Mouse (Mus musculus) c-Kit-positive CD71-positive TER-119-positive erythroid progenitor cells, embryonic 14.5 days (primary cell): ENCODE measurements around the gene Dhx58.
"Not testable (repeated sequence)": the region's sequence is repeated elsewhere in the genome, so short reads cannot be mapped to it uniquely, and the experiment has no call there.

Experiments
- DNase-seq: peaks from one replicate; pipeline ENCODE4 v3.0.0-alpha.2; 2013; ENCODE audit warnings: low spot score

Gene Dhx58

DNA sequence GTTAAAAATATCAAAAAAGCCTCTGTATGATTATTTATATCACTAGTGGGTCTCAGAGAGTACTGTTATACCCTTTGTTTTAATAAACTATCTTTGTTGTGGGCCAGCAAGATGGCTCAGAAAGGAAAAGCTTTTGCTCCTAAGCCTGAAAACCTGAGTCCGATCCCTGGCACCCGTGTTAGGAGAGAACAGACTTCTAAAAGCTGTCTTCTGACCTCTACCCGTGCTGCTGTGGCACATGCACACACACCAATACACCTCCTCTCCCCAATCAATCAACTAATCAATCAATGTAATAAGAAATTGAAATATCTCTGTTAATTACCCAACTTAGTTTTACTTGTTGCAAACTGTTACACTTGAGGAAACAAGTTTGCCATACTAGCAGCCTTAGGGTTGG is 3.4 kb downstream of the Dhx58 start:
- DNase-seq, result no peak

GRCm38 (mm10) chr11:100697921-100698320 is 6.2 kb downstream of the Dhx58 start:
- no peak for DNase-seq

GRCm38 (mm10) chr11:100694926-100695325 is 9.1 kb downstream of the Dhx58 start:
- DNase-seq, result peak; percentile 59

DNA sequence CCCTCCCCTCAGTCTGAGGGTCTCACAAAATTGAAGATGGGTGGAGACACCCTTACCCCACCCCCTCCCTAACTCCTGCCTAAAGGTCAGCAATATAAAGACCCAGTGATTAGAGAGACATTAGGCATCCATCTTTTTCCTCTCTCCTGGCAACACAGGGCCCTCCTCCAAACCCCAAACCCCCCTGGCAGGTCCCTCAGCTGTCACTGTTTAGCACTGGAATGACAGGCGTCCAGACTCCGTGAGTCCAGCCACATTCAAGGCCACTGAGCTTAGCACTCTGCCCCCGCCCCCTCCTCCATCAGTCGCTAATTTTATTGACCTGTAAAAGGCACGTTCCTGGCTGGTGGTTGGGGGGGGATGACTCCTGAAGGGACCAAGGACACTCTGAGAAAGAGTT is 10.9 kb downstream of the Dhx58 start:
- no peak for DNase-seq

GRCm38 (mm10) chr11:100692164-100692616 is 11.9 kb downstream of the Dhx58 start, which contains the start of gene Zfp385c:
TSS of gene Zfp385c (minus strand) at chr11:100692455.
- no peak for DNase-seq

GRCm38 (mm10) chr11:100690389-100690788 is 13.7 kb downstream of the Dhx58 start:
- no peak for DNase-seq

DNA sequence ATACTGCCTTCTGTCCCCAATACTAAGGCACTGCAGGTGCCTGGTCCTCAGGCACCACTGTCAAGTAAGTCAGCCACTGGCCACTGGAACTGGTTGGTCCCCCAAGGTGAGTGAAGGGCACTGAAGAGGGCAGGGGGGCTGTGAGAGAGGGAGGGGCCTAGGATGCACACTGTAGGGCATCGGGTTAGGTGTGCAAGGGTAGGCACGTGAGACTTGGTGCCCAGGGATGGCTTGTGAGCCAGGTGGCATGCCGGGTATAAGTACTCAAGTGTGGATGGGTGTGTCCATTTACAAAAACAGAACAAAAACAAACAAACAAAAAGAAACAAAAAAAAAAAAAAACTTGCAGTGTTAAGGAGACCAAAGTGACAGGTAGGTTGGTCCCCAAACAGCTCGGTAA is 15.6 kb downstream of the Dhx58 start:
- no peak for DNase-seq

- no peak for DNase-seq
Observed at GRCm38 (mm10) chr11:100687265-100687664, 16.8 kb downstream of the Dhx58 start.

GRCm38 (mm10) chr11:100685371-100685770 is 18.7 kb downstream of the Dhx58 start:
- no peak for DNase-seq

GRCm38 (mm10) chr11:100684084-100684483 is 20.0 kb downstream of the Dhx58 start:
- DNase-seq, result no peak

DNA sequence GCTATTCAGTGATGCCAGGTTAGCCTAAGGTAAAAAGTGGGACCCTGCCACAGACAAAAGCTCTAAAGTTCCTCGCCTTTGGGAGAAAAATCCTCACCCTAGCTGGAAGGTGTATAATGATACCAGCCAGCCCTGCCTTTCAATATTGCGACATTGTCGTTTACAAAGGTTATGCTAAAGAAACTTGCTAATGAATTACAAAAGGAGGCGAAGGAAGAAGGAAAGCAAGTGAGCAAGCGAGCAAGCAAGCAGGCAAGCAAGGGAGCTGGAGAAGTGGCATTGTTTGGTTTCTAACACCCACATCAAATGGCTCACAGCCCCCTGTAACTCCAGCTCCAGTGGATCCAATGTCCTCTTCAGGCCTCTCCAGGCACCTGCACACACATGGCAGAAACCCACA is 21.5 kb downstream of the Dhx58 start:
- no peak for DNase-seq

- no peak for DNase-seq
Observed at GRCm38 (mm10) chr11:100681826-100682225, 22.2 kb downstream of the Dhx58 start.

DNA sequence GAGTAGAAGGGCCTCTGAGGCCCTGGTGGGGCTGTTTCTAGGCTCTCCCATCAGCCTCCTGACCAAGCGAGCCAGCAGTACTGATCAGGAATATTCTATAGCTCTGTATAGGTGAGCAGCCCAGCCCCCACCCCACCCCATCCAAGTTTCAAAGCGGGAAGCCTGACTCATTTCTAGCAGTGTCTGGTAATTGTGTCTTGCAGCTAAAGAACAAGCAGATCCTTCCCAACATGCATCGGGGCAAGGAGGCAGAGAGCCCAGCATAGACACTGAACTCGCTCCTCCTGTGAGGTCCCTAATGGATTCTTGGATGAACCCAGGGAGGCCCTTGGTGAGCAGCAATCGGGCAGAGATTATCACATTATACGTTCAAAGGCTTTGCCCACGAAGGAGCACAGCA is 26.3 kb downstream of the Dhx58 start:
- DNase-seq, result no peak

GRCm38 (mm10) chr11:100673169-100673568 is 30.9 kb downstream of the Dhx58 start:
- no peak for DNase-seq

GRCm38 (mm10) chr11:100671956-100672355 is 32.1 kb downstream of the Dhx58 start:
- no peak for DNase-seq

DNA sequence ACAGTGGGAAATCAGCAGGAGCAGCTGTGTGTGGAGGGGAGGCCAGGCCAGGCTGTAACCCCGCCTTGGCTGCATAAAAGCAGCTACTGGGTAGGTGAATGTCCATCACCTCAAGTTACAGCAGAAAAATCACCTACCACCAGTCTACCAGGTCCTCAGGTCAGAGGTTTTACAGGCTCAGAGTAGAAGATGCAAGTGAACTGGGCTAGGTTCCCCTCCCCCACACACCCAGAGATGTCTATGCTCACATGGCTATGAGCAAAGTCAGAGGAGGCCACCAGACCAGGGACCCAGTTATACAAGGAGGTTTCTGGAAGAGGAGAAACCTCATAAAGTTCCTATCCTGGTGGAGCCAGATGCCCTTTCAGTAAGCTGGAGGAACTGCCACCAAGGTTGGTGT is 33.0 kb downstream of the Dhx58 start:
- no peak for DNase-seq

- no peak for DNase-seq
Observed at GRCm38 (mm10) chr11:100659806-100660205, 44.3 kb downstream of the Dhx58 start.

- DNase-seq, result no peak
Observed at GRCm38 (mm10) chr11:100656458-100656857, 47.6 kb downstream of the Dhx58 start.

- DNase-seq, result not testable (repeated sequence)
Observed at GRCm38 (mm10) chr11:100655589-100655988, 48.5 kb downstream of the Dhx58 start.

DNA sequence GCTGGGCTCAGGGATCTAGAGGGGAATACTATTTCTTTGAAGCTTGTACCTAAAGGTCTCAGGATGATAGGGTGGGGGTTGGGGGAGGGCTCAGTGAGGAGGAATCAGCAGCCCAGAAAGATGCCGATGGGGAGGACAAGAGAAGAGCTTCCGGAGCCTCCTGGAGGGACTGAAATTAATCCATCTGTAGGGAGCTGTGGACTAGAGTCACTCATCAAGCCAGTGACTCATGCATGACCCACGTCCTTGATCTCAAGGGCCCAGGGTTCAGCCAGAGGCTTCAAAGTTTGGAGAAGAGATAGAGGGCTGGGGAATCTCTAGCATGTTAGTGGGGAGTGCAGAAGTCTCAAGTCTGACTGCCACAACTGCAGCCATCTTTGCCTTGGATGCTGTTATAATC is 52.3 kb downstream of the Dhx58 start:
- no peak for DNase-seq

GRCm38 (mm10) chr11:100651205-100651604 is 52.9 kb downstream of the Dhx58 start:
- no peak for DNase-seq

DNA sequence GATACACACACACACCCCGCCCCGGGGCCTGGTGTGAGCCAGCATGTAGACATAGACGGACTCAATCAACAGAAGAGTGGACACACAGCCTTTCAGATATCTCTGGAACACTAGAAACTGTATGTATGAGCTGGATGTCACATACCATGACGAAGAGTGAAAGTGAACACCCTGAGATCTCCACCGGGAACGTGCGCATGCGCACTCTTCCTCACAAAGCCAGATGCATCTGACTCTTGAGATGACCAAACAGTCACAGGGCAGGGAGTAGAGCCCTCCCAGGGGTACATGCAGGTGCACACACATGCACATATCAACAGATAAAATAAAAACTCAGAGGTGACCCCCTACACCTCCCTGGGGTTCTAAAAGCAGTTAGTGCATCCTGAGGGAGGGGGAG is 55.7 kb downstream of the Dhx58 start:
- no peak for DNase-seq

- DNase-seq, result peak; percentile 43
Observed at GRCm38 (mm10) chr11:100646265-100646664, 57.8 kb downstream of the Dhx58 start.
